Mouse (Mus musculus): ENCODE measurements around the gene Casp1. TPM values are rescaled to one million over a fixed set of nuclear protein-coding genes. Genes with fewer than 3 reads are reported as not detected.
A peak's percentile ranks its signal among the peaks of the same experiment; 100 is the strongest.

Casp1 gene
- polyA plus RNA-seq, 1 experiment from 2014 or later = 2.2 TPM

- no peak for ATAC-seq (replicated peaks; ENCODE audit: low FRiP score)
- Histone ChIP-seq H3K9ac (ENCODE audit: low read depth, low read length) (no peak overlapping the region), H3K36me3 (ENCODE audit: control insufficient read depth, insufficient read depth, low read length) (no peaks in the 10 kb centered on the region), H3K27me3 (replicated peaks; ENCODE audit: control insufficient read depth, insufficient read depth, low read length) (no peaks in the 10 kb centered on the region), H3K4me3 (ENCODE audit: low read depth, low read length) (no peak overlapping the region), H3K4me2 (no peak overlapping the region), H3K4me1 (replicated peaks; ENCODE audit: control insufficient read depth, insufficient read depth, low read length) (no peaks in the 10 kb centered on the region), H3K9me3 (ENCODE audit: control insufficient read depth, low read length) (no peaks in the 10 kb centered on the region), H3K27ac (ENCODE audit: low read depth, low read length) (no peak overlapping the region)
- WGBS = 65% methylated on average over 2 of the region's 2 CpGs
- DNase-seq (ENCODE audit: low spot score) = no peak
These were observed 740 bp downstream of the Casp1 start for GRCm38 (mm10) chr9:5299132-5299381.

DNA sequence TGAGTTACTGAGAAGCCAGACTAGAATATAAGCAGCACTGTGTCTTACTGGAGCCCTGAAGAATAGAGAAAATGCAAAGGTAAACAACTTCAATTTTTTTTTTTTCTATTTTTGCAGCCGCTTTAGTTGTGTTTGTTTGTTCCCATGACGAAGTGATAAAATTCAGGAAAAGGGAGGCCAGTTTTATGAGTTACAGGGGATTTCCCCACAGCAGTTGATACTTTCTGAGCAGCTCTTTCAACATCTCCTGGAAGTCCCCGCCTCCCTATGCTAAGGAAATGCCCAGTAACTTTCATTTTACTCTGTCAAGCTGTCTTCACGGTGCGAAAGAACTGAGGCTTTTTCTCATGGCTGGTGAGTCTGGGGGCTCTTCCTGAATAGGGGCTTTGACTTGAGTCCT lies 10.2 kb downstream of the Casp1 start, which contains the start of gene Casp4:
TSS of gene Casp4 (plus strand) at position 268 of the 400 bp plus-strand sequence.
- H3K27me3 ChIP-seq (replicated peaks; ENCODE audit: control insufficient read depth, insufficient read depth, low read length) = no peaks in the 10 kb centered on the region
- WGBS = 48% methylated on average over 5 of the region's 5 CpGs
- DNase-seq (ENCODE audit: low spot score) (no peak), ATAC-seq (replicated peaks; ENCODE audit: low FRiP score) (0 out of 2 replicates have a peak, but pooled peaks have one; percentile 29)
- no peak within 1 kb of the TSS for H3K9ac ChIP-seq (ENCODE audit: low read depth, low read length)
- H3K9me3 ChIP-seq (ENCODE audit: control insufficient read depth, low read length) = no peaks in the 10 kb centered on the region
- no peak within 1 kb of the TSS for H3K4me3 ChIP-seq (ENCODE audit: low read depth, low read length)
- no peak within 1 kb of the TSS for H3K27ac ChIP-seq (ENCODE audit: low read depth, low read length)
- H3K4me2 ChIP-seq = no peak within 1 kb of the TSS
- no peaks in the 10 kb centered on the region for H3K4me1 ChIP-seq (replicated peaks; ENCODE audit: control insufficient read depth, insufficient read depth, low read length)
- H3K36me3 ChIP-seq (ENCODE audit: control insufficient read depth, insufficient read depth, low read length) = no peaks in the 10 kb centered on the region

- Histone ChIP-seq H3K36me3 (ENCODE audit: control insufficient read depth, insufficient read depth, low read length) (no peaks in the 10 kb centered on the region), H3K4me3 (ENCODE audit: low read depth, low read length) (no peak overlapping the region), H3K27ac (ENCODE audit: low read depth, low read length) (no peak overlapping the region), H3K4me2 (no peak overlapping the region), H3K27me3 (replicated peaks; ENCODE audit: control insufficient read depth, insufficient read depth, low read length) (no peaks in the 10 kb centered on the region), H3K9me3 (ENCODE audit: control insufficient read depth, low read length) (no peaks in the 10 kb centered on the region), H3K9ac (ENCODE audit: low read depth, low read length) (no peak overlapping the region), H3K4me1 (replicated peaks; ENCODE audit: control insufficient read depth, insufficient read depth, low read length) (no peaks in the 10 kb centered on the region)
- DNase-seq (ENCODE audit: low spot score) (no peak), ATAC-seq (replicated peaks; ENCODE audit: low FRiP score) (no peak)
These were observed 11.8 kb downstream of the Casp1 start for GRCm38 (mm10) chr9:5310112-5310511.

GRCm38 (mm10) chr9:5311435-5311834 lies 13.1 kb downstream of the Casp1 start:
- Histone ChIP-seq H3K27me3 (replicated peaks; ENCODE audit: control insufficient read depth, insufficient read depth, low read length) (no peaks in the 10 kb centered on the region), H3K9ac (ENCODE audit: low read depth, low read length) (no peak overlapping the region), H3K36me3 (ENCODE audit: control insufficient read depth, insufficient read depth, low read length) (no peaks in the 10 kb centered on the region), H3K4me2 (no peak overlapping the region), H3K27ac (ENCODE audit: low read depth, low read length) (no peak overlapping the region), H3K9me3 (ENCODE audit: control insufficient read depth, low read length) (no peaks in the 10 kb centered on the region), H3K4me1 (replicated peaks; ENCODE audit: control insufficient read depth, insufficient read depth, low read length) (no peaks in the 10 kb centered on the region), H3K4me3 (ENCODE audit: low read depth, low read length) (no peak overlapping the region)
- DNase-seq (ENCODE audit: low spot score) = no peak
- WGBS = 72% methylated on average over 4 of the region's 4 CpGs
- ATAC-seq (replicated peaks; ENCODE audit: low FRiP score) = no peak

DNA sequence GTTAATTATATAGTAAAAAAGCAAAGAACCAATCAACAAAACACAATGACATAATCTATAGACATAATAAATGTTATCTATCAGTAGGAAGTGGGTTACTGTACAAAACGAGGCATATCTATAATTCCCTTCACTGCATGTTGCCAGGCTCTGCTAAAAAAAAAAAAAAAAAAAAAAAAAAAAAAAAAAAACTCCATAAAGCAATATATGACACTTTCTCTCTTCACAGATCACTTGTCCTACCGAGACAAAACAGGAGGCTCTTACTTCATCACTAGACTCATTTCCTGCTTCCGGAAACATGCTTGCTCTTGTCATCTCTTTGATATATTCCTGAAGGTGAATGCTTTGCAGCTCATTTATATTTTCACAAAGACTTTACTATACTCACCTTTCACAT lies 29.9 kb downstream of the Casp1 start:
- H3K4me2 ChIP-seq = no peak overlapping the region
- H3K4me1 ChIP-seq (replicated peaks; ENCODE audit: control insufficient read depth, insufficient read depth, low read length) = no peaks in the 10 kb centered on the region
- WGBS = 62% methylated on average over 3 of the region's 3 CpGs
- DNase-seq (ENCODE audit: low spot score) (no peak), ATAC-seq (replicated peaks; ENCODE audit: low FRiP score) (no peak)
- H3K9me3 ChIP-seq (ENCODE audit: control insufficient read depth, low read length) = no peaks in the 10 kb centered on the region
- H3K9ac ChIP-seq (ENCODE audit: low read depth, low read length) = no peak overlapping the region
- no peaks in the 10 kb centered on the region for H3K36me3 ChIP-seq (ENCODE audit: control insufficient read depth, insufficient read depth, low read length)
- no peak overlapping the region for H3K4me3 ChIP-seq (ENCODE audit: low read depth, low read length)
- H3K27ac ChIP-seq (ENCODE audit: low read depth, low read length) = no peak overlapping the region
- H3K27me3 ChIP-seq (replicated peaks; ENCODE audit: control insufficient read depth, insufficient read depth, low read length) = no peaks in the 10 kb centered on the region

DNA sequence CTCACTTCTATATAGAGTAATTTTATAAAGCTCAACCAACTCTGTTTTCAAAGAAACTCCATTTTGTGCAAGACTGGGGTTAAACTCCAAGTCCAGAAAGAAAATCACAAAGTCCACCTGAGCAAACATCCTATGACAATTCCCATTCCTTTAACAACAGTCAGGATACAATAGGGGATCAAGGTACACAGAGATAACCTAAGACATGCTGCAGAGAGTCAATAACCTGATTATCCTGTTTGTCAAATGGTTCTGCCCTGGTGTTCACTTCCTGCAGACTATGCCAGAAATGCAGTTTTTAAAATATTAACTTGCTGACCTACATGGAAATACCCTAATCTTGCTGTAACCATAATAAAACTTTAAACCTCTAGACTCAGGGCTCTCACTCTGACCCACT lies 34.1 kb downstream of the Casp1 start:
- DNase-seq (ENCODE audit: low spot score) = no peak
- Histone ChIP-seq H3K9me3 (ENCODE audit: control insufficient read depth, low read length) (no peaks in the 10 kb centered on the region), H3K27me3 (replicated peaks; ENCODE audit: control insufficient read depth, insufficient read depth, low read length) (no peaks in the 10 kb centered on the region), H3K27ac (ENCODE audit: low read depth, low read length) (no peak overlapping the region), H3K4me3 (ENCODE audit: low read depth, low read length) (no peak overlapping the region), H3K9ac (ENCODE audit: low read depth, low read length) (no peak overlapping the region), H3K4me1 (replicated peaks; ENCODE audit: control insufficient read depth, insufficient read depth, low read length) (no peaks in the 10 kb centered on the region), H3K36me3 (ENCODE audit: control insufficient read depth, insufficient read depth, low read length) (no peaks in the 10 kb centered on the region), H3K4me2 (no peak overlapping the region)
- no peak for ATAC-seq (replicated peaks; ENCODE audit: low FRiP score)

- Histone ChIP-seq H3K4me3 (ENCODE audit: low read depth, low read length) (no peak overlapping the region), H3K27me3 (replicated peaks; ENCODE audit: control insufficient read depth, insufficient read depth, low read length) (no peaks in the 10 kb centered on the region), H3K36me3 (ENCODE audit: control insufficient read depth, insufficient read depth, low read length) (no peaks in the 10 kb centered on the region), H3K4me1 (replicated peaks; ENCODE audit: control insufficient read depth, insufficient read depth, low read length) (no peaks in the 10 kb centered on the region), H3K4me2 (no peak overlapping the region), H3K27ac (ENCODE audit: low read depth, low read length) (no peak overlapping the region), H3K9me3 (ENCODE audit: control insufficient read depth, low read length) (no peaks in the 10 kb centered on the region), H3K9ac (ENCODE audit: low read depth, low read length) (no peak overlapping the region)
- 78% methylated on average over 1 of the region's 1 CpGs for WGBS
- no peak for DNase-seq (ENCODE audit: low spot score)
- no peak for ATAC-seq (replicated peaks; ENCODE audit: low FRiP score)
These were observed 35.1 kb downstream of the Casp1 start for GRCm38 (mm10) chr9:5333422-5333821.

GRCm38 (mm10) chr9:5343092-5343491 lies 44.8 kb downstream of the Casp1 start:
- Histone ChIP-seq H3K4me3 (ENCODE audit: low read depth, low read length) (no peak overlapping the region), H3K36me3 (ENCODE audit: control insufficient read depth, insufficient read depth, low read length) (no peaks in the 10 kb centered on the region), H3K4me2 (no peak overlapping the region), H3K9me3 (ENCODE audit: control insufficient read depth, low read length) (no peaks in the 10 kb centered on the region), H3K27me3 (replicated peaks; ENCODE audit: control insufficient read depth, insufficient read depth, low read length) (no peaks in the 10 kb centered on the region), H3K27ac (ENCODE audit: low read depth, low read length) (no peak overlapping the region), H3K4me1 (replicated peaks; ENCODE audit: control insufficient read depth, insufficient read depth, low read length) (no peaks in the 10 kb centered on the region), H3K9ac (ENCODE audit: low read depth, low read length) (no peak overlapping the region)
- WGBS = 33% methylated on average over 1 of the region's 1 CpGs
- DNase-seq (ENCODE audit: low spot score) (no peak), ATAC-seq (replicated peaks; ENCODE audit: low FRiP score) (peak; percentile 53)

DNA sequence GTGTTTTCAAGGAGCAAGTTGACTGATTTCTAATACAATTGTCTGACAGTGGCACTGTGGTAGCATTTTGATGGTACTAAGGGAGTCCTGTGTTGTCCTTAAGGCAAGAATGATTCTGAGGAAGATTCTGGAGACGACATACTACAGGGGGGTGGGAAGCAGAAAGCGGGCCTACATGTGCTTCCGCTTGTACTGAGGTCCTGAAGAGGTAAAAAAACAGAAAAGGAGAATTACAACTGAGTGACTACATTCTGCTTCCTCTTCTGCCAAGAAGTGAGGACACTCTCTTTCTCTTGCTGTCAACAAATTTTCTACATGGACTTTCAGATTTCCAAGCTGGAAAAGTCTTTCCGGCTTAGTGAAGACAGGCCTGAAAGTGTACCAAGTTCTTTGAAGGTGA lies 45.8 kb downstream of the Casp1 start:
- Histone ChIP-seq H3K36me3 (ENCODE audit: control insufficient read depth, insufficient read depth, low read length) (no peaks in the 10 kb centered on the region), H3K4me1 (replicated peaks; ENCODE audit: control insufficient read depth, insufficient read depth, low read length) (no peaks in the 10 kb centered on the region), H3K4me3 (ENCODE audit: low read depth, low read length) (no peak overlapping the region), H3K27me3 (replicated peaks; ENCODE audit: control insufficient read depth, insufficient read depth, low read length) (no peaks in the 10 kb centered on the region), H3K9ac (ENCODE audit: low read depth, low read length) (no peak overlapping the region), H3K9me3 (ENCODE audit: control insufficient read depth, low read length) (no peaks in the 10 kb centered on the region), H3K27ac (ENCODE audit: low read depth, low read length) (no peak overlapping the region), H3K4me2 (no peak overlapping the region)
- DNase-seq (ENCODE audit: low spot score) = no peak
- WGBS = 84% methylated on average over 4 of the region's 4 CpGs
- ATAC-seq (replicated peaks; ENCODE audit: low FRiP score) = no peak

Measured in liver, embryonic 11.5 days (tissue).